ENCODE assay signal across 8 mouse cellular contexts in the genomic region with DNA sequence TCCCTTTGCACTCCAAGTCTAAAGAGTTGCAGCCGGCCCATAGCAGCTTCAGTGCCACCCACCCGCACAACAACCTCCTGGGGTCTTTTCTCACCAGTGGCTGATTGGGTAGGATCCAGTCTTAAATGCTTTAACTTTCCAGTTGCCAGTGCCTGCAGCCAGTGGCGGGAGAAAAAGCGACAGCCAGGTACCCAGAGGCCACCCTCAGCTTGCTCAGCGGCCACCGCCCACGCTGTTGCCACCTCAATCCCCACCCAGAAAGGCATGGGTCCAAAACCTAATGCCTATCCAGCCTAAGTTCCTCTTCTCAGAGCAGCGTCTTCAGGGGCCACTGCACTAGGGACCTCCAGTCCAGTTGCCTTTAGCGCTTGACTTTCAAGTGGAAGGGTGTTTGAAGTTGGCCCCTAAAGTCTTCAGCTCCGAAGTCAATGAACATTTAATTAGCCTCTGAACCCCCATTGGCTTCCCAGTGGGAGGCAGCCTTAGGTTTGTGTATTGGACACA. TPM values are rescaled to one million over a fixed set of nuclear protein-coding genes. Genes with fewer than 3 reads are reported as not detected.
DNase-seq lines count a peak whose midpoint lies in the region; ATAC-seq lines count a peak whose summit lies in the region.

No protein-coding gene starts in this region.

- ATAC-seq in kidney, embryonic 15.5 days (replicated peaks; ENCODE audit: low FRiP score): peak; percentile 40; the same call in 1 of the 2 replicates
- 0 out of 2 replicates have a peak, but pooled peaks have one; percentile 50 for ATAC-seq in common myeloid progenitor, adult 5-6 weeks (replicated peaks; ENCODE audit: low read depth, poor library complexity, severe bottlenecking)
- ATAC-seq in midbrain, embryonic 11.5 days (ENCODE audit: low FRiP score): 0 out of 2 replicates have a peak, but pooled peaks have one; percentile 12

- H3K27ac ChIP-seq in kidney, embryonic 15.5 days: no peak overlapping the region
- H3K27ac ChIP-seq in hindbrain, embryonic 10.5 days: peak overlapping the region; percentile 87
- no peak overlapping the region for H3K27ac ChIP-seq in midbrain, embryonic 11.5 days (ENCODE audit: low read depth, low read length)

- H3K4me2 ChIP-seq in kidney, embryonic 15.5 days: peak overlapping the region; percentile 68
- peak overlapping the region; percentile 62 for H3K4me2 ChIP-seq in midbrain, embryonic 11.5 days

- no peak for DNase-seq in kidney, postnatal 25 days
- DNase-seq in hindbrain, embryonic 10.5 days (ENCODE audit: low spot score): no peak
- peak; percentile 90 for DNase-seq in midbrain, embryonic 11.5 days (ENCODE audit: low spot score, missing footprints)
- DNase-seq in retina, embryonic 14.5 days (ENCODE audit: low spot score): no peak
- no peak for DNase-seq in frontal cortex, postnatal 10 days (ENCODE audit: low spot score in 2 of 2)
- no peak for DNase-seq in cerebellum, postnatal 4 days (ENCODE audit: low spot score in 2 of 2)

- WGBS in kidney, embryonic 15.5 days: 23% methylated on average over 10 of the region's 10 CpGs
- 18% methylated on average over 10 of the region's 10 CpGs for WGBS in hindbrain, embryonic 10.5 days
- WGBS in midbrain, embryonic 11.5 days: 20% methylated on average over 10 of the region's 10 CpGs

- peaks cover 40% of the 10 kb centered on the region for H3K27me3 ChIP-seq in kidney, embryonic 15.5 days
- H3K27me3 ChIP-seq in hindbrain, embryonic 10.5 days (ENCODE audit: insufficient read depth, poor library complexity, severe bottlenecking): peaks cover 36% of the 10 kb centered on the region
- H3K27me3 ChIP-seq in midbrain, embryonic 11.5 days (ENCODE audit: control insufficient read depth, insufficient read depth, low read length): no peaks in the 10 kb centered on the region

- H3K9ac ChIP-seq in kidney, embryonic 15.5 days: 0 out of 2 replicates have a peak overlapping the region, but pooled peaks have one; percentile 54
- H3K9ac ChIP-seq in midbrain, embryonic 11.5 days (ENCODE audit: low read length): peak overlapping the region; percentile 58

- H3K4me3 ChIP-seq in kidney, embryonic 15.5 days (replicated peaks): peak overlapping the region; percentile 61
- peak overlapping the region; percentile 64 for H3K4me3 ChIP-seq in hindbrain, embryonic 10.5 days
- peak overlapping the region; percentile 43 for H3K4me3 ChIP-seq in midbrain, embryonic 11.5 days (ENCODE audit: low read depth, low read length)

- H3K36me3 ChIP-seq in kidney, embryonic 15.5 days: no peaks in the 10 kb centered on the region
- H3K36me3 ChIP-seq in hindbrain, embryonic 10.5 days: no peaks in the 10 kb centered on the region
- no peaks in the 10 kb centered on the region for H3K36me3 ChIP-seq in midbrain, embryonic 11.5 days (ENCODE audit: control insufficient read depth, insufficient read depth, low read length)

- no peaks in the 10 kb centered on the region for H3K9me3 ChIP-seq in kidney, embryonic 15.5 days (replicated peaks)
- no peaks in the 10 kb centered on the region for H3K9me3 ChIP-seq in hindbrain, embryonic 10.5 days
- no peaks in the 10 kb centered on the region for H3K9me3 ChIP-seq in midbrain, embryonic 11.5 days (ENCODE audit: control insufficient read depth, low read length)

- H3K4me1 ChIP-seq in kidney, embryonic 15.5 days: peaks cover 4% of the 10 kb centered on the region; the same call in 1 of the 2 replicates
- H3K4me1 ChIP-seq in hindbrain, embryonic 10.5 days (replicated peaks): peaks cover 11% of the 10 kb centered on the region; the same call in 1 of the 2 replicates
- H3K4me1 ChIP-seq in midbrain, embryonic 11.5 days (ENCODE audit: control insufficient read depth, insufficient read depth, low read length): no peaks in the 10 kb centered on the region

RNA-seq across cellular contexts. Expression of a gene that starts 1.0 kb away (rescaled TPM):
- 1.9 TPM in 2 replicates for polyA plus RNA-seq in kidney, embryonic 15.5 days (2015; fragmentation: Nextera tagmentation; extraction: Ambion mirVana)
- not detected in 2 replicates for total RNA-seq in common myeloid progenitor, adult 5-6 weeks (2017)
- 4.9 and 6.8 TPM in 2 replicates for polyA plus RNA-seq in hindbrain, embryonic 10.5 days (2016; fragmentation: Nextera tagmentation; extraction: Ambion mirVana)
- polyA plus RNA-seq in midbrain, embryonic 11.5 days (2014; fragmentation: Nextera tagmentation; extraction: Ambion mirVana): 4.4 and 5.4 TPM in 2 replicates
